Mouse (Mus musculus) urinary bladder, postnatal 10 days (tissue): ENCODE data around the gene Ctse.

ENCODE experiments used
- DNase-seq: peaks from one replicate; pipeline ENCODE4 v3.0.0; 2022; ENCODE audit warnings: low spot score

Ctse gene

DNA sequence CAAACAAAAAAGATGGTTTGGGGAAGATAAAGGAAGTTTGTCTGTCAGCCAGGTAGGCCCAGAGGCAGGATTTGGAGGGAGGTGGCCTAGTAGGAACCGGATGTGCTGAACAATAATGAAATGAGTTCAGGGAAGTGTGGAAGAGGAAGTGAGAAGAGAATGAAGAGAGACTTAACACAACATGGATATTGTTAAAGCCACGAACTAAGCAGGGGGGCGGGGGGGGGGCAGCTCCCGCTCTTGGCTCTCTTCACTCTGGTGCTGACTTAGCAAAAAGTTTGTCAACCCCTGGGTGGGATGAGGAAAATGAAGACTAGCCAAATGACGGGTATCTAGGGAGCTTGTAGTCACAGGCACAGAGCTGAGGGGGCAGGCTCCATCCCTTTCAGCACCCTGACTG lies 62.3 kb downstream of the Ctse start:
- no peak for DNase-seq

DNA sequence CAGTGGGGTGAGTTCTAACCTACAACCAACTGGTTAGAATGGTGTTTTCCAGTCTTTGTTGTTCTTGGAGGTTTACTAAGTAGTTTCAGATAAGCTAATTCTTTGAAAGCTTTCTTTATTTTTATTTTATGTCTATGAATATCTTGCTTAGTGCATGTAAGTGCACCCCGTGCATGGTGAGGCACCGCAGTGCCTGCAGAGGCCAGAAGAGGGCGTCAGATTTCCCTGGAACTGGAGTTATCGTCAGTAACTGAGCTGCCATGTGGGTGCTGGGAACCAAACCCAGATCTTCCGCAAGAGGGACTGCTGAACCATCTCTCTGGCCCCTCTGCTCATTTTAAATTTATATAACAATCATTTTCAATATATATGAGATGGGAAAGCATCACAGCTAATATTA lies 63.3 kb downstream of the Ctse start:
- DNase-seq = no peak

DNA sequence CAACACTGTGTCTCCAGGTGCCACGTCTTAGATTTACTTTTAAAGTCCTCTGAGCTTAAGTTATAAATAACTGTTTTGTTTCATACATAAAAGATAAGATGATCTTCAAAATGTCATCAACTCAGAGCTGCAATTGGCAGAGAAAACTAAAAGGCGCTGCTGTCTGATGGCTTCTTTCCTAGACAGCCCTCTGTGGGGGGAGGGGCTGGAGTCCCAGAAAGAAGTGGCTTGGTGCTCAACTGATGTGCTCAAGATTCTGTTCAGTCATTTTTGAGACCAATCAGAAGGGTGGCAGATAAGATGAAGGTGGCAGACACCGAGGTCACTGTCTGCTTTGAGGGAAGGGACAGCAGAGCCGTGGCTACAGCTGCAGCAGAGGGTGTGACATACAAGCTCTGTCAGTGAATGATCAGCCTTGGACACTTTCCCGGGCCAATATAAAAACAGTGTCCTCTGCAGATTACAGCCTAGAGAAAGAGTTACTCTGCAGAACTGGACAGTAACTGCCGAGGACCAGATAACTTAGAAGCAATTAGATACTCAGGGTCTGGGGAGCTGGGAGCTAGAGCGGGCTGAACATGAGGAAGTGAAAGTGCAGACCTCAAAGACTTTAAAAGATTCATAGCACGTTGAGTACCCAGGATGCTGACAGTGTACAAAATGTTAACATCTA lies 64.1 kb downstream of the Ctse start:
- no peak for DNase-seq

DNA sequence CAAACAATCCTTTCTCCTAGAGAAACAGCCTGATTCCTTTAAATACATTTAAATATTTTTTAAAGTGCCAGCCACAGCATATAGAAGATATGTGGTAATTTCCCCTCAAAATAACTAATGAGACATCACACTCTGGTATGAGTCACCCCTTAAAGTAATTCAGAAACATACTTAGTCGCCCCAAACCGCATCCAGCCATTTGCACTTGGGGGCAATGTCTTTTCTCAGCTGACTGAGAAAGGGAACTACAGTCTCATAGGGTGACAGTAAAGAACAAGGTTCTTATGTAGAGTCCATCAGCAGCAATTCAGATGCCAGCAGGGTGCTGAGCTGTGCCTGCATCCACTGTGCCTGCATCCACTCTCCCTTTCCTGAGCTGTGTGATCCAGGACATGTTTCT lies 65.4 kb downstream of the Ctse start:
- DNase-seq = no peak

DNA sequence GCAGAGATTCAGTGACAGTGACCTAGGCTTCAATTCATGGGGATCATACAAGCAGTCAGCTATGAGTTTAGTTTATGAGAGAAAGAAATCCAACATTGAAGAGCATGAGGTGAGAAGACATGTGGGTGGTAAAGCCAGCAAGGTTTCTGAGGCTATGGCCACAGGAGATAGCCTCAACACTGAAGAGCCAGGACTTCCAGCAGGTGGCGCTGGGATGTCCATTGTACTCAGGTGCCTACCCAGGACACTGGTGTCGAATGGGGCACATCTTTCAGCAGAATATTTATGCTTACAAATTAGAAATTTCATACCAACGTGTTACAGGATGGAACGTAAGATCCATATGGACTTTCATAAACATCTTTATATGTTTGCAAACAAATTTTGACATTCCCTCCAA lies 70.2 kb downstream of the Ctse start:
- no peak for DNase-seq

DNA sequence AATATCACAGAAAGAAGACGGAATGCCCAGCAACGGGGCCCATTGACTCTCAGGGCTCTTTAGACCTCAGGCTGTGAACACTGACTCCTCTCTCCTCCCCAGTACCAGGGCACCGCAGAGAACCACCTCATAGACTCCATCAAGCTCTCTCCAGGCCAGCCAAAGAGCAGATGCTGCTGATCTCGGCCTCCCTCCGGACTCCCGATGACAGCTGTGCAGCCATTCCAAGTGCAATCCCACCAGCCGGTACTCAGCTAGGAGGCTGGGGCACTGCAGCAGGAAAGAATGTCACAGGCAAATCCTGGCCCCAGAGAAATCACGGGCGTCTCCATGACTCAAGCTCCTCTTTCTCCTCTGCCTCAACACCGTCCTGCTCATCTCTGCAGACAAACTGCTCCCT lies 73.4 kb downstream of the Ctse start:
- no peak for DNase-seq

DNA sequence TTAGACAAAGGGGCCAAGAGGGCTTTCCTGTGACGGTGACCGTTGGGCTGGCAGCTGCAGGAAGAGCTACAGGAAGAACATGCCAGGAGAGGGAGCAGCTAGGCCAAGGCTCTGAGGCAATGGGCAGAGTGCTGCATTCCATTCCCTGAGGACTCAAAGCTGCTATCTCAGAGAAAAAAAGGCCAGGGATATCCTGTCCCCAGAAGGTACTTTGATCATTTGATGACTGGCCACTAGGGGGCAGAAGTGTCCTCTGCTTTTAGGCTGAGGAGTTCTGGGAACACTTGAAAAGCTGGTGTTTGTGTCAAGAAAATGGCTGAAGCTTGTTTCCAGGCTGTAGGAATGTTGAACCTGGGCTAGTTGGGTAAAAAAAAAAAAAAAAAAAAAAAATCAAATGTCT lies 74.3 kb downstream of the Ctse start:
- DNase-seq = peak; percentile 33

DNA sequence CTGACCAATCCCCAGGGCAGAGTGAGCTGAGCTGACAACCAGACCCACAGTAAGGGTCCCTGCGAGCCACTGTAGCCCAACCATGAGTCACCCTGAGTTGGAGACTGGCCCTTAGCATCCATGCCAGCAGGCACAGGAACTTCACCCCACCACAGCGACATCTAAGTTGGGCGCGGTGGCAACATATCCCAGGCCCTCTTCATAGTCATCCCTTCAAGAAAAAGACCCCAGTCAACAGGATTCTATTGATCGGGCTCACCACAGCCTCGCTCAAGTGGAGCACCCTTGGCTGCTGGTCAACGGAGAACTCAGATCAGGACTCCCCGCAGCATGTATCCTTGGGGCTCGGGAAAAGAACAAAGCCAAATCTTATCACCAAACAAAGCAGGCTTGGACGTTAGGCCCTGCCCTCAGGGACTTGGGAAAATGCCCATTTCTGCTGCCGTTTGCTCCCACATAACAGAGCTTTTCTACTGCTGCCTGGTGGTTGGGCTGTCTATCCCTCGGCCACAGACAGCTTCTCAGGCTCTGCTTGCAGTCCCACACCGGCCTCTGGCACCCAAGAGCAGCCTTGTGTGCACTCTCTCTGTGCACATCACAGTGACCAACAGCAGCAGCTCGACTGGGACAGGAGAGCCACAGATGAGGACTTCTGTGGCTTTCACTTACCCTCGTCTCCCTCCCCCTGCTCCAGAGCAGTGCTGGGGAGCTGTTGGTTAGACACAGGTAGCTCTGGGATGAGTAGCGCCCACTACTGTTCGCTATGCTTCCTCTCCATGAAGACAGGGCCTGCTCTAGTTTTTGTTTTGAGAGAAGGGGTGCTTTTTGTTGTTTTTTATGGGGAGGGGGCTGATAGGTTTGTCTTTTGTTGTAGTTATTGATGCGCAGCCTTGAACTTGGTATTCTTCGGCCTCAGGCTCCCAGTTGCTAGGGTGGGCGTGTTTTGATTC lies 76.6 kb downstream of the Ctse start:
- DNase-seq = no peak

DNA sequence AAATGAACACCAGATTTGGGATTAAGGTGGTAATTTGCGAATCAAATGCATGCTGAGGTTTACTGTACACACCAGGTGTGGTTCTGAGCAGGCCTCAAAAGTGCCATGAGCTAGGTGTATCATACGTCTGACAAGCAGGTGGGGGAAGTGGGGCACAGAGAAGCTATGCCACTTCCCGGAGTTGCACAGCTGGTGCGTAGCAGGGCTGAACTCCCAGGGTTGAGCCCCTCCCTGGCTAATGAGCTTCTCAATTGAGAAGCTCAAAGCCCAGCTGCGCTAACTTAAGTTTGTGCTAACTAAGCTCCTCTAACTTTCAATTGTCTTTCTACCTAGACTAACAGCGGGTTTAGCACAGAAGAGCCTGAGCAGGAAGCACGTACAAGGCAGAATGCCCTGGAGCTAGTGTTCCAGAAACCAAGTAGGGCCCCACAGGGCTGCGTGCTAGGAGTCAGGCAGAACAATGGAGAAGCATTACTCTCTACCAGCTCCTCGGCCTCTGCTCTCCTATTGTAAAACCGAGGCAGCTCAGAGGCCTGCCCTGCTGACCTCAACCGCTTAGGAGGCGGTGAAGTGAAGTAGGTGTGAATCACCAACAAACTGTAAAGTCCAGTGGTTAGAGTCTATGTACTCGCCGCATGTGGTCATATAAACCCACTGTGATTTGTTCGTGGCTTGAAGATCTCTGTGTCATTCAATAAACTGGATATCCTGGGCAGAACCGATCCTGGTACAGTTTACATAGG lies 81.0 kb downstream of the Ctse start:
- DNase-seq = no peak

DNA sequence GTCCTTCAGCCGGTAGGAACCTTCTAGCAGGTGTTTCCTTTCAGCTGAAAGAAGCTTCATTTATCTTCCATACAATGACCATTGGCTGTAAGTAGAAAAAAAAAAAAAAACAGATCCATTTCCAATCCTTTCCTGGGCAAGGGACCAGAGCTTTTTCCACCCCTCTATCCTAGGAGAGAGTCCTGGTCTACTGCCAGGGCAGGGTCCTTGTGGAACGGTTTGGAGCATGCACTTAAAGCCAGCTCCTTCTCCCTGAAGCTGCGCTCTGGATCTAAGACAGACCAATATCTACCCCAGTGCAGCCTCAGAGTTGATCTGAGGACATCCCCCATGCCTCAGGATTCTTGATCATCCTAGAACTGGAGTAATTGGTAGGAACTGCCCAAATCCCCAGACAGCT lies 83.9 kb downstream of the Ctse start:
- no peak for DNase-seq

DNA sequence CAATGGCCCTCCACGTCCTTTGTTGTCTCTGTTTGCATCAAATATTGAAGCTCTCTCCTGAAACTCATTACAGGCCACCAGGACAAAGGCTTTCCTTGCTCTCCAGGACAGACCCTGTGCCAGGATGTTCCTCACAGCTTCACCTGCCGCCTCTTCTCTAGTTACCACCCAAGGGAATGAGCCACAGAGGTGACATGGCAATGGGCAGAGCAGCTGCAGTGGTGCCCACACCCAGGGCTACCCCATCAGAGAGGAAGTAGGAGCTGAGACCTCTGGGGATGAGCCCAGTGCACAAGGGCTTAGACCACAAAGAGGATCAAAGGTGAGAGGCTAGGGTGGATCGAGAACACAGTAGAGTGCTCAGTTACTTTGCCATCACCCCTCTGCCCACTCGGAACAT lies 85.4 kb downstream of the Ctse start:
- no peak for DNase-seq
